Mouse (Mus musculus): ENCODE measurements around the gene Spin1. TPM values are rescaled to one million over a fixed set of nuclear protein-coding genes. Genes with fewer than 3 reads are reported as not detected.
"Not testable (repeated sequence)": the region's sequence is repeated elsewhere in the genome, so short reads cannot be mapped to it uniquely, and the experiment has no call there.

Gene Spin1
- total RNA-seq (2022): 10 to 100 TPM; 61.3 to 93.0 (median 83.8) TPM

DNA sequence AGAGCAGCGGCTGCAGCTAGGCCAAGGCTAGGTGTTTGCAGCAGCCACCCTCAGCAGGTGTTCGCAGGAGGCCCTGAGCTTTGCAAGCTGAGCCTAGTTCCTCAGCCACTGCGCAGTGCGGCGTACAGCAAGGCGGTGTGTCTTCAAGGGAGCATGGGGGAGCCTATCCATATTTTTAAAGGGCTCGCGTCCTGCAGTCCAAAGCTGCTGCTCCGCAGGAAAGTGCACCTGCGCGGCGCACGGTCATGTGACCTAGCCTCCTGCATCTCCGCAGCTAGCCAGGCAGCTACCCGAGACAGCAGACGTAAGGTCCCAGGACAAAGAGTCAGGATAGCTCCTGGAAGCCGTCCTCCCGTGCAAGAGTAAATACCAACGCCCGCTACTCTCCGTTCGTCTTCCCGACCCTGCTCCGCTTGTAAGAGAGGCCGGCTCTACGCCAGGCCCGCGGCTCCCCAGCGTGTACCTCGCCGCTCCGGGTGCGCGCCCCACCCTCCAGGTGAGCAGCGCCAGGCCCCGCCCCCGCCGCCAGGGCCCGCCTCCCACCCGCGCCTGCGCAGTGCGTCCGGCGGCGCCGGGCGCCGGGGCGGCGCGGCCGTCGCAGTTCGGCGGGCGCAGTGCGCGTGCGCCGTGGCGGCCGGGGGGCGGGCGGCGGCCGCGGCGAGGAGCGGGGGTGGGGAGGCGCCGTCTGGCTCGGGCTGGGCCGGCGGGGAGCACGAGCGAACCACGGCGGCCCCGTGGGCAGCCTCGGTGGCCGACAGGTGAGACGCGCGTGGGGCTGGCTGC is at the start of gene Spin1:
Gene Spin1, plus strand, starts transcription at position 648 of the 783 bp plus-strand sequence.
- peak; percentile 59 for DNase-seq

DNA sequence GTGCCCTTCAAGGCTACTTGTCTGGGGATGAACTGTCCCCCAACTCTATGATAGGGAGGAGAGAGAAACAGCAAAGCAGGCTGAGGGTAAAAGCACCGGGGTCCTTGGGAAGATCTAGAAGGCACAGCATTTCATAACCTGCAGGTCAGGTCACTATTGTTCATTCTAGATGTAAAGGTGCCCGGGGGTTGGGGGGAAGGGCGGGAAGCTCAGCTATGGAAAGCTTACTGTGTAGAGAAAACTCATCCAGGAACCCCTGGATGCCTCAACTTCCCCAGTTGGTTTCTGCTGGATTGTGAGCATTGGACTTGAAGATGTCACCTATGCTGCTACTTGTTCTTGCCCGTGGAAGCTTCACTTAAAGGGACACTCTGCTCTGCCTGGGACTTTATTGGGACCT is 49.7 kb upstream of the Spin1 start:
- DNase-seq: no peak

DNA sequence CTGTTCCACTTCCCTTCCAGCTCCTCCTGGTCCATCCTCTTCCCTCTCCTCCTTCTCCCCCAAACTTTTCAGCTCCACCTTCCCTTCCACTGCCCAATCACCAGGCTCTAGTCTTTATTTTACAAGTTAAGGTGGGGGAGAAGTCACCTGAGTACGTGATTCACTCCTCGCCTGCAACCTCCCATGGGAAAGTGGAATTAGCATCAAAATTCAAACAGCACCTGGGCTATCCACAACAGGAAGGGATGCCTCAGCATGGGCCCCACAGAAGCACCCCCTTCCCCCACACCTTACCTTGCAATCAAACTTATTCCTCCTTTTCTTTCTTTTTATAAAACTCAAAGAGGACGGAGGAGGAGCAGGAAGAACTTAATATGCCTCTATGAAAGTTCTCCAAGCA is 48.3 kb upstream of the Spin1 start:
- no peak for DNase-seq

DNA sequence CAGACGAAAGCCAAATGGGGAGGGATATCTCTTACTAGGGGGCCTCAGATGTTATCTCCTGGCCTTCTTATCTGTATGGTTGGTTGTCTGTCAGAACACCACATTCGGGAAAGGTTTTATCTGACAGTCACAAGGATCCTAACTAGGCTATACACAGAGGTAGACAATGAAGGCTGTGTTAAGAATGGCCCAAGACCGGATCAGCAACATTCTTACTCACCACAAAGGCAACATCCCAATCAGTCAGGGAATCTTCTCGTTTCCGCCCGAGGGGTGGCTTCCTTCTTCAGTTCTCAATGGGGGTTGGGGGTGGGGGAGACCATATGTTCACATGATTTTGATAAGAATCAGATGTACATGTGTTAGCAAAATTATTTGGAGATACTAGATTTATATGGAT is 37.7 kb upstream of the Spin1 start:
- no peak for DNase-seq

DNA sequence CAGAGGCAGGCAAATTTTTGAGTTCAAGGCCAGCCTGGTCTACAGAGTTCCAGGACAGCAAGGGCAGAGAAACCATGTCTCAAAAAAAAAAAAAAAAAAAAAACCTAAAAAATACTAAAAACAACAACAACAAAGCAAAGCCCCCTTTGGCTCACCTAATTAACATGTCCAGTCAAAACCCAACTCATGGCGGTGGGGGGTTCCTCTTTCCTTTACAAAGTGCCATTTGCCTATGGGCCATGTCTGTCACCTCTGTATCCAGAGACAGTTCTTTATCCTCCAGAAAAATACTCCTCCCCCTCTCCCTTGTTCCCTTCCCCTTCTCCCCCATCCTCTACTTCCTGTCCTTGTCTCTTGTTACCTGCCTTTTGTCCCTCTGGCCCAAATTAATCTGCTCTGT is 37.0 kb upstream of the Spin1 start:
- DNase-seq: no peak

DNA sequence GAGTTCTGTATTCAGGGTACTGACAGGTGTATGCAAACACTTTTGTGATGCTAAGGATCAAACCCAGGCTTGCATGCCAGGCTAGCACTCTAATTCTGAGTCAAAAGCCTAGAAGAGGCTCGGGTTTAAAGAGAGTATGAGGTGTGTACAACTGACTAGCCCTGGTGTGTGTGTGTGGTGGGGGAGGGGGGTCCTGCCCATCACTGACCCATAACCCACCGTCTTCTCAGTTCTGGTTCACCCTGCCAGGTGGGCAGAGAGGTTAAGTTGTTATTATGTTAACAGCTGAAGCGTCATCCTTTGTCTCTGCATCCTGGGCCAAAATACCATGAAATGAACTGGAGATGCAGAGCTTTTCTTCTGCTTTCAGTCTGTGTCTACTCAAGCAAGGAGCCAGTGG is 36.3 kb upstream of the Spin1 start:
- no peak for DNase-seq

DNA sequence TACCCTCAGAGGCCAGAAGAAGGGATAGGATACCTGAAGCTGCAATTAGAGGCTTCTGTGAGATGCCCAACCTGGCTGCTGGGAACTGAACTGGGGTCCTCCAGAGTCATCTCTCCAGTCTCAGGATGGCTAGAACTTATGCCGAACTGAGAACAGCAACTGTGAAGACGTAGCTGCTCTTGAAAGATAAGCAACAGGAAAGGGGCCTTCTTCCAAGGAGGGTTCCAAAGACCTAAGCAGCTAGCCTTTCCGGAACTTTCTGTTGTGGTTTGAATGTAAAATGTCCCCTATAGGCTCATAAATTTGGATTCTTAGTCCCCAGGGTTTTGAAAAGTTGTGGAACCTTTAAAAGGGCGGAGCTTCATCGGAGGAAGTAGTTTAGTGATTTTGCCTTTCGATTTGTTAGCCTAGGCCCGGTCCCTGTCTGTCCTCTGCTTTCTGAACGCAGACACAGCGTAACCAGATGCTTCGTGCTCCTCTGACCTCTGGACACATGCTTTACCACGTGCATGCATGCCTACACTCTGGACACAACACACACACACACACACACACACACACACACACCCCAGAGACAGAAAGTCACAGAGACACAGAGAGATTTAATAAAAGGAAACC is 29.5 kb upstream of the Spin1 start:
- no peak for DNase-seq

DNA sequence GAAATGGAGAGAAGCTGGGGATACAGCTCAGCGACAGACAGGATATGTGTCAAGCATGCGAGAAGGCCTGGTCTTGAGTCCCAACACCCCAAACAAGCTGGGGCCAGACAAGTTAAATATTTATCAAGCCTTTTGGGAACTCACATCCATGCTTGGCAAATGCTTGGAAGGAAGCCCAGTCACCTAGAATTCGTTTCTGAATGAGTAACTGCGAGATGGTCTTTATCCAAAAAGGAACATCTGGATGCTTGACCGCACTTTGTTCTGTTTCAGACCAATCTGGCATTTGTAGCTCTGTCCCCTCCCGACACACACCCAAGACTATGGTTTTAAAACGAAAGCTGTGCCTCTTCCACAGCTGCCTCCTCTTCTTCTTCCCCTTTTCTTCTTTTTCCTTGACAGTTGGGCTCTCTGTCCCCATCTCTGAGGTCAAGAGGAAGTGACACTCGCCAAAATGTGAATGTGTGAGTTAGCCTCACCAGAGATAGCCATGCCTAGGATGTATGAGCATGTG is 28.9 kb upstream of the Spin1 start:
- DNase-seq: no peak

DNA sequence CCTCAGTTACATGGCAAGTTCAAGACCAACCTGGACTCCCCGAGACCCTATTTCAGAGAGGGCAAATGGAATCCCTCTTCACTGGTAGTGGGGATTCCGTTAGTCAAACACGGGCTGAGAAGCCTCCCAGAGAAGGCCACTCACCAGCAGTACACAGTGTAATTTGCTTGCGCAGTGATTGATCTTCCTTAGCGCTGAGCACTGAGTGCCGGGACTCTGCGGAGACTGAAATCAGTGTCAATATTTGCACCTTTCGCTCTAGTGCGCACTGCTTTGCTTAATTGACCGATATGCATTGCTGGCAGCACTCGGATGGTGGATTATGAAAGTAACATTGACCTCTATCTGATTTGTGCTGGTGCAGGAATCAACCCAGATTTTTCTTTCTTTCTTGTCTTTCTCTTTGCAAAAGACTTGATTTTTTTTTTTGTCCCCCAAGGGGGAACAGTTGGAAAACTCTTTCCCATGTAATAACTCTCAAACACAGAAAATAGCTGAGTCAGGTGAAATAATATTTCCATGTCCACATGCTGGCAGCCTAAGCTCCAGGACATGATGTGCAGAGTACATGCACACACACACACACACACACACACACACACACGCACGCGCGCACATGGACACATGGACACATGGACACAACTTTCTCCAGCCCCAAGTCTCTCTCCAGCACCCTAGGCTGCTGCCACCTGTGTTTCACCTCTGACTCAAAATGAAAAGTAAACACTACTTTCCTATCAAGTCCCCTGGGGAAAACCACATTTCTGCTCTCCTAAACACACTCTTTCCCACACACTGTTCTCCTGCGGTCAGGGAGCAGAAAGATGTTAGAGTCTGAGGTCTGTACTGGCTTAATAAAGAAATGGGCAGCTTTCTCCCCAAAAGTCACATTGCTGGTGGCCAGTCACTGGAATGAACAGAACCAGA is 27.5 kb upstream of the Spin1 start:
- no peak for DNase-seq

DNA sequence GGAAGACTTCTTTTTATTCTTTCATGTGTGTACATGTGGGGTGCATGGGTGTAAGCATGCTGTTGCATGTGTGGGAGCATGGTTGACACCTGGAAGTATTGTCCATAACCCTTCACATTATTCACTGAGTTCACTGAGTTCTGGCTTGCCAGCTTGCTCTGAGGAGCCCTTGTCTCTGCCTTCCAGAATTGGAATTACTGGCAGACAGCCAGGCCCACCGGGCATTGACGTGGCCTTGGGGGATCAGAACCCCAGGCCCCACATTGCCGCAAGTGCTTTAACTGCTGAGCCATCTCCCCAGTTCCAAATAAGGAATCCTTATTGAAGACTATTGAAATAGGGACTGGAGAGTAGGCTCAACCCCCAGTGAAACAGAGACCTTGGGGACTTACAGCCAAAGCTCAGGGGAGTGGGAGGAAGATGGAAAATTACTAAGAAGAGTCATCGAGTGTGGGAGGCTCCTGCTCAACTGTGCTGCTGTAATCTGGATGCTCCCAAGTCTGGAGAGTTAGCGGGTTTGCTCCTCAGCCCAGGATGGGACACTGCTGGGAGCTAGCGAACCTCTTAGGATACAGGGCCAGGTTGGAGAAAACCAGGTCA is 26.5 kb upstream of the Spin1 start:
- DNase-seq: peak; percentile 23

DNA sequence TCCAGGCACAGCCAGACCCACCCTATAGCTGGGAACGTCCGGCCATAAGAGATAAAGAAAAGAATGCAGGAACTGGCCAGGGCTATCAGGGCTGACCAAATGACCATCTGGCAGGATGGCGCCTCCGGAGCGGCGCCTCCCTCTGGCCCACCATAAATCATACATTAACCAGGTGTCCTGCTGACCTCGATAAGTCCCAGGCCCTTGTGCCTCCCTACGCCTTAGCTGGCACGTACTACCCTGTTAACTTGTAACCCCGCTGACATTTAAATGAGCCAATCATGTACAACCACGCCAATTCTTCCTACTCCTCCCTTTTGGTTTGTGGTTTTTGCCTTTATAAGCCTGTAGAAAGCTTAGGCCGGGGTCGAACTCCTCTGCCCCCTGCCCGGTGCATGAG is 24.5 kb upstream of the Spin1 start:
- not testable (repeated sequence) for DNase-seq

DNA sequence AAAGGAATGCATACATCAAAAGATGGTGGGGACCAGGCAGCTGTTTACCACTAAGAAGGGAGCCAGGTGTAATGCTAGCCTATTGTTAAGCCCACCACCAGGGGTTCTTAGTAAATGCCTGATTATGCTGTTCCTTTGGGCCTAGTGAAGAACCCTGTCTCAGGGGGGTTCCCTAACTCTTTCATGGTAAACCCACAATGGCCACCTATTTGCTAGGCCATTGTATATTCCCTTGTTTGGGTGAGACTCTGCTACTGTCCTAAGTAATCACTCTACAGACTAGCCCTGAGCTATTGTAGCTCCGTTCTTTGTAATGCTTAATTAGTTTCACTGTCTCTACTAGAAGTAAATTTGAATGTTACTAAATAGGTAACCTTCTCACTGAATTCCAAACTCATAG is 22.1 kb upstream of the Spin1 start:
- not testable (repeated sequence) for DNase-seq

DNA sequence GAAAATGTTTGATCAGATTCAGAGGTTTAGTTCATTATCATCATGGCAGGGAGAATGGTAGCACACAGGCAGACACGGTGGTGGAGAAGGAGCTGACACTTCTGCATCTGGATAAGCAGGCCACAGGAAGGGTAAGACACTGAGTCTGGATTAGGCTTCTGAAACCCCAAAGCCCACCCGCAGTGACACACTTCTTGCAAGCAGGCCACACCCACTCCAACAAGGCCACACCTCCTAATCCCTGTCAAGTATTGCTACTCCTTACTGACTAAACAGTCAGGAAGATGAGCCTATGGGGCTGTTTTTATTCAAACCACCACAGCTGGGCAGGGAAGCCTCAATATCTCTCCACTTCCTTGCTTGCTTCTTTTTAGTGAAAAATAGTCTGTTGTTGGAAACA is 19.9 kb upstream of the Spin1 start:
- no peak for DNase-seq

DNA sequence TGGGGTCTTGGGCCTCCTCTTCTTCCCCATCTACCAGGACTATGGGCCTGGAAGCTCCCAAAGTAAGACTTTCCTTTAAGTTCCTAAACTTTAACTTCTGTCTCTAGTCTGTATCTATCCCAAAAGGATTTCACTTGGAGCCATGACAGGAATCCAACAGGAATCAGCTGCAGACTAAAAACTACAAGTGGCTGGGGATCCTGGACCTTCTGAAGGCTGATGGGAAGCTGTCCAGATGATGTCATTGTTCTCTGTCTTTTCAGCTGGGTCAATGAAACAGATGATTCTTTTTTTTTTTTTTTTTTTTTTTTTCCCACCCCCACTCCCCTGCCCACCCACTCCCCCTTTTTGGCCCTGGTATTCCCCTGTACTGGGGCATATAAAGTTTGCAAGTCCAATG is 16.4 kb upstream of the Spin1 start:
- DNase-seq: no peak

DNA sequence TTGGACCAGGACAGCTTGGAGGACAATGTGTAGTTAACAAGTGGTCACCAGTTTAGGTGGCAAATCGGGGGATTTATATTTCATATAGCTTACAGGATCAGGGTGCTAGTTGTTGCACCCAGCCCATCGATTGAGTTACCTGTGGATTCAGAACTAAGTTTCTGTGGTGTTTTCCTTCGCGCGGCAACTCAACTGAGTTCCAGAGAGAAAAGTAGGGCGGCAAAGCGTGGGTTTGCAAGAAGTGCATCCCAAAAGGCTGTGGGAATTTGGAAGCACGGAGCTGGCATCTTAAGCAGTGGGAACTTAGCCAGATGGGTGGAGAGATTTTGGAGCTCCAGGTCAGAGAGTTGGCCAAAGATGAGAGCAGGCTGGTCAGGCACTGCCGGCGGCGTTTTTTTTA is 14.7 kb upstream of the Spin1 start:
- DNase-seq: no peak

DNA sequence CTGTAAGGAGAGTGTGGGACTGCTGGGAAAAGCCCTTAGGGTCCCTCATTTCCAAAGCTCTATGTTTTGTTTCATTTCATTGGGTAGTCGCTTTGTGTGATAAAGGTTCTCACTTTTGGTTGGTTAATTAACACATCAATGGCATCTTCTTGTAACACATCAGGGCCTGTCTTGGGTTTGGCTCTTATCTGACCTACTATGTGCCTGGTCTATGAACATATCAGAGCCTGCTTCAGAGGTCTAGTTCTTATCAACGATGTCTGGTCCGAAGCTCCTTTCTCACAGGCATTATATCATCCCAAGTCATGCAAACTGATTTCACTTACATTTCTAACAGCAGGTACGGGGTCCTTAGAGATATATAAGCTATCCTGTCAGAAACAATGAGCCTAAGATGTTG is 13.4 kb upstream of the Spin1 start:
- DNase-seq: no peak

DNA sequence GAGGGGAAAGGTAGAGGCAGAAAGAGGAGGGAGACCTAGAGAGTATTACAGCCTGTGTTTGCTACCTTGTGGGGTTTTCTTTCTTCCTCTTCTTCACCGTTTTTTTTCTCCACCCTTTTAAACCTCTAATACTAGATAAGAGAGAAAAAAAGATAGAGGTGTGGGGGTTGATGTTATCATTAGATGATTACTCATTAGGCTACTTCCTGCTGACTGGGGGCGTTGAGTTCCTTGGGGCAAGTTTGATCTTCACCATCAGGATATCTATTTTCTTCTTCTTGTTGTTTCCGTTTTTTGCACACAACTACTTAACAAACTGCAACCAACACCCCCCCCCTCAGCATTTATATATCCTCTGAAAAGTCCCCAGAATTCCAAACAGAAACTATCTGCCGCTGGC is 12.5 kb upstream of the Spin1 start:
- no peak for DNase-seq

DNA sequence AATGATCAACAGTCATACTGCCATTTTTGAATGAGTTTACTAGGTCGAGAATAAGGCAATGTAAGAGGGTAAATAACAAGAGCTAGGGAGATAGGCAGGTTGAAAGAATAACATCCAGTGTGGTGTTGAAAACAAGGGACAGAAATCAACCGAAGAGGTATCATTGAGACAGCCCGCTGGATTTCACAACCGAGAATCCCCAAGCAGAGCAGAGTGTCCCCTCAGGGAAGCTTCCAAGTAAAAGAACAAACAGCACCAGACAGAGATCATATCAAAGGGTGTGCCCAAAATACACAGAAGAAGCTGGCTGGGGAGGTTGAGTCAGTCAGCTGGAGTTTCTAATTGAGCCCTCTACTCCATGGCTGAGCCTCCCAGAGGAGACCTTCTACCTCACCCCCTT is 11.6 kb upstream of the Spin1 start:
- no peak for DNase-seq

DNA sequence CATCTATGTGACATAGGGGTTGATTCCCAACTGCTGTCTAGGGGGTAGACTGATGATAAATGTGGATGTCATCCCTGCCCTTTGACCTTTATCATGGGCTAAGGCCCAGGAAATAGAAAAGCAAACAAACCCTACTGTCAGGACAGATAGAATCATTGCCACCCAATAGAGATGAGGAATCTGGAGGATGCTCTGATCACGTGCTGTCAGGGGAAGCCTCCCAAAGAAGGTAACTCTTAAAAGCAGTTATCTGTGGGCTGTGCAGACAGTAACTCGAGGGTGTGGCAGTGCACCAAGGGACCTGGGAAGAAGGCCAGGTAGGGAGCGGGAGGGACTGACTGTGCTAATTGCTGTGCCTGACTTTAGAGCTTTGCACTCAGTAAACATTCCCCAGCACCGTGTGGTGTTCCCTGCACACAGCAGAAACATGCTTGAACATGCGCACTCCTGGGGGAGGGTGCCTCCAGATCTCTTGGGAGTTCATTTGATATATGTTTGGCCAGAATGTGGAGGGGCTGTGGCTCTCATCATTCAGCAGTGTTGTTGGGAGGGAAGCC is 10.5 kb upstream of the Spin1 start:
- DNase-seq: no peak

DNA sequence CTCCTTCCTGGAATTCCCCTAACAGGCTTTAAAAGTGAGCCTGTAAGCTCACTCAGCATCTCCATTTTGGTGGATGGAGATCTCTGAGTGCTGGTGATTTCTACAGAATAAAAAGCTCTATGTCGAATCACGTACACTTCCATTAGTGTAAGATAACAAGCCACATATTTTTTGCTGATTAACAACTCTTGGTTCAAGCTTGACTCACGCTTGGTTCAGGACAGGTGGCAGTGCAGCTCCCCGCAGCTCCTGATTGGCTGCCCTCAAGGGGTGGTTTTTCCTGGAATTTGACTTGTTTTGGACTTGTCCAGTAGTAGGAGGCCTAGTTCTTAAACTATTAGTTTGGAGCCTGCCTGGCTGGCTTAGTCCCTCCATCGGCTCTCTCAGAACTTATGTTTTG is 7.2 kb upstream of the Spin1 start:
- no peak for DNase-seq

DNA sequence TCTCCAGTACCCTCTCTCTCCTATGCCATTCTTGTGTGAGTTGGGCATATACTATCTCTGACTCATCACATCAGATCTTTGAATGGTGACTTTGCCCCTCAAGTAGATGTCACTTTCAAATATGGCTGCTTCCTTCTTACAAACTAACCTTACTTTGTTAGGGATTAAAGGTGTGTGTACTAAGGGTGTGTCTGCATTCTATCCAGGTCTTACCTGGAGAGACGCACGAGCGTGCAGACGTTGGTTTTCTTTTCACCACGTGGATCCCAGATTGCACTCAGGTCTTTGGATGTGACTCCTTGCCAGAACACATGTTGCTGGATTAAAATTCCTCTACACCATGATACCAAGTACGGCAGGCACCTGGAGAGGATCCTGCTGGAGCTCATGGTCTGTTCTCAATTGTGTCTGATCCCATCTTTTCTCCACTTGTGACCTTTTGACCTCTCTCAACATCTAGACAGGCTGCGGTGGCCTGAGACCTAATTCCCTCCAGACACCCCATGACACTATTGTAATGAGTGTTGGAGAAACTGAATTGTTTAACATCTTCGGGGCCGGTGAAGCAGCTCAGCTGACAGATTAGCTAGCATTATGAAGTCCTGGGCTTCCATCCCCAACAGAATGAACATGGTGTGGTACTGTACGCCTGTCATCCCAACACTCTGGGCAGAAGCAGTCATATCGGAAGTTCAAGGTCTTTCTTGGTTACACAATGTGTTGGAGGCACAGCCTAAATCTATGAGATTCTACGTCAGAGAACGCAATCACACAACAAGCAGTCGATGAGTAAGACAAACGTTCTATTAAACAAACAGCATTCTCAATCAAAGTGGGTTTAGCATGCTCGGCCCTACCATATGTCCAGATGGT is 6.1 kb upstream of the Spin1 start:
- no peak for DNase-seq

Measured in adrenal gland, adult 8-10 months (tissue).